Mouse (Mus musculus) ES-Bruce4 (cell line): Measurements from ENCODE around the gene Tmem138. TPM values are rescaled to one million over a fixed set of nuclear protein-coding genes. Genes with fewer than 3 reads are reported as not detected.
A peak's percentile ranks its signal among the peaks of the same experiment; 100 is the strongest.

ENCODE experiments used
- H3K27ac ChIP-seq: 2 replicates; pipeline ENCODE4 v1.5.1; 2012; ENCODE audit warnings: low read length, inconsistent platforms; ENCODE audit not compliant: insufficient read depth
- H3K27me3 ChIP-seq: 2 replicates; pipeline ENCODE4 v1.6.1; 2012; ENCODE audit warnings: mild to moderate bottlenecking, low read length, inconsistent platforms; ENCODE audit not compliant: control insufficient read depth, poor library complexity, insufficient read depth, severe bottlenecking
- H3K36me3 ChIP-seq: 2 replicates; pipeline ENCODE4 v1.6.1; 2012; ENCODE audit warnings: inconsistent platforms, mild to moderate bottlenecking, low read length, moderate library complexity; ENCODE audit not compliant: control insufficient read depth, poor library complexity, insufficient read depth, severe bottlenecking
- H3K4me1 ChIP-seq: one replicate; pipeline ENCODE4 v1.8.1; 2011; ENCODE audit warnings: low read length; ENCODE audit not compliant: control insufficient read depth, insufficient read depth
- H3K4me3 ChIP-seq: 2 replicates; pipeline ENCODE4 v1.5.1; 2011; ENCODE audit warnings: low read depth, mild to moderate bottlenecking, low read length
- H3K9ac ChIP-seq: 2 replicates; pipeline ENCODE4 v1.6.1; 2012; ENCODE audit warnings: low read depth, mild to moderate bottlenecking, inconsistent platforms; ENCODE audit not compliant: poor library complexity, severe bottlenecking
- H3K9me3 ChIP-seq: replicated peaks from 2 replicates; pipeline ENCODE4 v1.6.1; 2012; ENCODE audit warnings: mild to moderate bottlenecking, low read length, inconsistent platforms; ENCODE audit not compliant: control insufficient read depth, poor library complexity, insufficient read depth, severe bottlenecking
- CTCF ChIP-seq: IDR thresholded peaks from one replicate; pipeline ENCODE4 v1.8.1; 2011; ENCODE audit warnings: low read depth, low read length
- EP300 ChIP-seq: IDR thresholded peaks from 2 replicates; pipeline ENCODE4 v1.6.1; 2011; ENCODE audit warnings: low read depth, low read length; ENCODE audit not compliant: insufficient read depth
- POLR2A ChIP-seq: IDR thresholded peaks from one replicate; pipeline ENCODE4 v1.8.1; 2011; ENCODE audit warnings: low read length; ENCODE audit not compliant: insufficient read depth
- polyA plus RNA-seq: library from polyadenylated mRNA; stranded (reverse); fragments of >200 nt; gene quantifications from 2 replicates; pipeline ENCODE4 v1.2.4, GENCODE M21; 2011; ENCODE audit warnings: low read depth; ENCODE audit not compliant: missing spikeins, insufficient read depth, insufficient read length

Tmem138 gene
- polyA plus RNA-seq, 1 experiment: 25.3 TPM

DNA sequence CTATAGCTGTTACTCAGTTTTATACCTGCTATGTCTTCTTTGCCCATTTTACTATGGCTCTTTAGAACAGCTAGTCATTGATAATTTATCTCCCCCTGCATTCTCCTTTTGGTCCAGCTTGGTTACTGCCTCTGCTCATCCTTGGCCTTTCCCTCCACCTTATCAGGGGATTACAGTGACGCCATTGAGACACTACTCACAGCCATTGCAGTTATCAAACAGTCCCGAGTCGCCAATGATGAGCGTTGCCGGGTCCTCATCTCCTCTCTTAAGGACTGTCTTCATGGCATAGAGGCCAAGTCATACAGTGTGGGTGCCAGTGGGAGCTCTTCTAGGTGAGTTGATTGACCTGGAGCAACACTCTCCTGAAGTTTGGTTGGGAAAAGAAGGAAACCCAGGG, 37.7 kb downstream of the Tmem138 start:
- Histone ChIP-seq H3K27me3 (no peaks in the 10 kb centered on the region), H3K9me3 (no peaks in the 10 kb centered on the region), H3K9ac (no peak overlapping the region), H3K4me3 (no peak overlapping the region), H3K27ac (no peak overlapping the region), H3K36me3 (peaks cover 76% of the 10 kb centered on the region), H3K4me1 (no peaks in the 10 kb centered on the region)
- TF ChIP-seq CTCF: no peak
- no peak for TF ChIP-seq EP300
- TF ChIP-seq POLR2A: no peak

DNA sequence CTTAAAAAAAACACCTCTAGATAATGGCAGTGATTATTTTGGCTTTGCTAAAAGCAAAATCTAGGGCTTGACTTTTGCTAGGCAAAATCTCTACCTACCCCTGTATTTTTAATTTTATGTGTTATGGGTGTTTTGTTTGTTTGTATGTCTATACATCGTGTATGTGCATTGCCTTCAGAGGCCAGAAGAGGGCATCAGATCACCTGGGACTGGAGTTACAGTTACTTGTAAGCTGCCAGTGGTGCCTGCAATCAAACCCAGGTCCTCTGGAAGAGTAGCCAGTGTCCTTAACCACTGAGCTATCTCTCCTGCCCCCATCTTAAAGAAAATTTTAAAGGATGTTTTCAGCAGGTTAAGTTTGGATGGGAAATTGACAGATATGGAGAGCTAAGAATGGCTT, 47.1 kb downstream of the Tmem138 start:
- no peak overlapping the region for H3K9ac ChIP-seq
- no peak for TF ChIP-seq EP300
- TF ChIP-seq CTCF: peak; percentile 6
- no peaks in the 10 kb centered on the region for H3K27me3 ChIP-seq
- H3K36me3 ChIP-seq: peaks cover 42% of the 10 kb centered on the region
- H3K27ac ChIP-seq: no peak overlapping the region
- H3K4me3 ChIP-seq: no peak overlapping the region
- no peaks in the 10 kb centered on the region for H3K4me1 ChIP-seq
- H3K9me3 ChIP-seq: no peaks in the 10 kb centered on the region

DNA sequence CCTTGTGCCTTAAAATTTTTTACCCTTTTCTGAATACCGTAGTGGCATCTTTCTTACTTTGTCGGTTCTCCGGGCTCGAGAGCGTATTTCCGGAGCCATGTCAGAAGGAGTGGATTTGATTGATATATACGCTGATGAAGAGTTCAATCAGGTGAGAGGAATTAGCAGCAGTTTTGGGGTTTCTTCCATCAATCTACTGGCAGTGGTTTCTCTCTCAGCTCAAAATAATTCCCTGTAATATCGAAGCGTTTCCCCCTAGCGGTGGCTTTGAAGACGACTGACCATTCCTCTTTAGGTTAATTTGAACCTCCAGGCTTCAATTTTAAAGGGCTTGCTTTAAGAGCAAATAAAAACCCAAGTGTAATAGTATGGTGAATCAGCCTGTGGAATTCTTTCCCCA, 51.3 kb downstream of the Tmem138 start, which contains the start of gene Sdhaf2:
TSS of gene Sdhaf2 (minus strand) at position 233 of the 400 bp plus-strand sequence.
- H3K4me1 ChIP-seq: no peaks in the 10 kb centered on the region
- H3K4me3 ChIP-seq: peak within 1 kb of the TSS; percentile 88
- no peaks in the 10 kb centered on the region for H3K27me3 ChIP-seq
- H3K36me3 ChIP-seq: peaks cover 17% of the 10 kb centered on the region
- H3K27ac ChIP-seq: peak within 1 kb of the TSS; percentile 81
- peak within 1 kb of the TSS; percentile 98 for H3K9ac ChIP-seq
- H3K9me3 ChIP-seq: no peaks in the 10 kb centered on the region
- TF ChIP-seq EP300: no peak
- TF ChIP-seq CTCF: no peak
- TF ChIP-seq POLR2A: no peak

DNA sequence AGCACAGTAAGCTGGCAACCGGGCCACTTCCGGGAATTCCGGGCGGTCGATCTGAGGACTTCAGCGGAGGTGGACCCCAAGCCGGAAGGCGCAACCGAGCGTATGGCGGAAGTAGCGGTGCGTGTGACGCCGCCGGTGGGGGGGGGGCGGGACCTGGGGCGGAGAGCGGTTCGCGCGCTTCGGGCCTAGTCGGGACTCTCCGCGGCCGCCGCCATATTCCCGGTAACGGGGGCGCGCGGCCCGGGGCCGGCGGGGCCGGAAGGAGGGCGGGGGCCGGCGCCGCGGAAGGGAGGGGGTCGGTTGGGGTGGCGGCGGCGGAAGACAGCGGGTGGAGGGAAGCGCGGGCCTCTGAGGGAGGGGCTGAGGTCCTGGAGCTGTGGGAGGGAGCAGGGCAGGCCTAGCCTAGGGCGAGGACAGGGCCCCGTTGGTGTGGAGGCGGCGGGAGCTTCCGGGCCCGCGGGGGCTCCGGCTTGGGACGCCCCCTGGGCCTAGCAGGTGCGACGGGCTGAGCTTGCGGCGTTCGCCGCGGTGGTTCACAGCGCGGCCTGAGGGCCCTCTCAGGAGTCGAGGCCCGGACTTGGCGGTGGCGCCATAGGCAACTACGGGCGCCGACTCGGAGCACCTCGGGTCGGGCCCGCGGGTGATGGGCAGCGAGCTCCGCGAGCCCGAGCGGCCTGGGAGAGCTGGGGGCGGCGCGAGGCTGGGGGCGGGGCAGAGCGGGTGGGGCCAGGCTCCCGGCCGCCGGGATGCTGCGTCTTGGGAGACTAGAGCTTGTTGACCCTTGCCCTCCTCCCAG, 51.9 kb downstream of the Tmem138 start, which contains the start of gene Cpsf7:
TSS of gene Cpsf7 (plus strand) at position 161 of the 796 bp plus-strand sequence.
- Histone ChIP-seq H3K4me1 (no peaks in the 10 kb centered on the region), H3K9ac (peak within 1 kb of the TSS; percentile 98), H3K4me3 (peak within 1 kb of the TSS; percentile 88), H3K27me3 (no peaks in the 10 kb centered on the region), H3K27ac (peak within 1 kb of the TSS; percentile 81), H3K36me3 (peaks cover 11% of the 10 kb centered on the region; the same call in 1 of the 2 replicates), H3K9me3 (no peaks in the 10 kb centered on the region)
- no peak for TF ChIP-seq CTCF
- TF ChIP-seq POLR2A: peak; percentile 45

DNA sequence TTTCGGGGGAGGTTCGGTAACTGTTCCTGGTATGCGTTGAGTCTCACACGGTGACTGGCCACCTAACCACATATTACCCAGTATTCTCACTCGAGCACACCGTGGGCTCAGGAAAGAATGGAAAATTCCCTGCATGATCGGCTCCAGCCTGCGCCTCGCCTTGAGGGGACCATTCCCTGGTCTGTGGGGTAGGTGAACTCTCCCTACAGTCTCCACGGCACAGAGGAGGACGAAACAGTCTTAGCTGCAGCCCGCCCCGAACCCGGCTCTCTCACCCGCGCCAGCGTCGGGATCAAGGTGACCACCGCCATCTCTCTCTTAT, 52.4 kb downstream of the Tmem138 start:
- Histone ChIP-seq H3K4me3 (peak overlapping the region; percentile 73), H3K4me1 (no peaks in the 10 kb centered on the region), H3K9me3 (no peaks in the 10 kb centered on the region), H3K9ac (peak overlapping the region; percentile 98), H3K27ac (no peak overlapping the region), H3K27me3 (no peaks in the 10 kb centered on the region), H3K36me3 (peaks cover 10% of the 10 kb centered on the region; the same call in 1 of the 2 replicates)
- TF ChIP-seq EP300: no peak
- TF ChIP-seq CTCF: no peak
- TF ChIP-seq POLR2A: no peak

DNA sequence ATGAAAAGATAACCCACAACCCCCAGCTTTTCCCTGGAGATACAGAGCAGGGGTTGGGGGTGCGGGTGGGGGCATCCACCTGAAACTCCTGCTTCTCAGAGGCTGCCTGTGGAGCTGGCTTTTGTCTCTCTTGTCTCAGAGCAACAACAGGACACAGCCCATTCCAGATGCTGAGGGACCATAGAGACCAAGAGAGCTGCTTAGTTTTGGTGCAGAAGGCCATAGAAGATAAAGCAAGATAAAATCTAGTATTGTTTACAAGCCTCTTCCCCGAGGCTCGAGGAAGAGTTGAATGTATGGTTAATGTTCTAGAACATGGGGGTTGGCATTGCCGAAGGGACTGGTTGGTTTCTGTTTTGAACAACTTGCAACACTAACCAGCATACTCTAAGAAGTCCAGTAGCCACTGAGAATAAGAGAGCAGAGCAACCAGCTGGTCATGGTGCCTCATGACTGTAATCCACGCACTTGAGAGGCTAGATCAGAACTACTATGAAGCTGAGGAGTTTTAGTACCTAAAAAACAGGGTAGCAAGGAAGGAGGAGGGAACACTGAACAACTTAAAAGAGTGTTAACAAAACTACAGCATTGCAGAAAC, 53.6 kb downstream of the Tmem138 start:
- Histone ChIP-seq H3K9me3 (no peaks in the 10 kb centered on the region), H3K4me3 (no peak overlapping the region), H3K36me3 (peaks cover 6% of the 10 kb centered on the region; the same call in 1 of the 2 replicates), H3K9ac (no peak overlapping the region), H3K27ac (no peak overlapping the region), H3K4me1 (no peaks in the 10 kb centered on the region), H3K27me3 (no peaks in the 10 kb centered on the region)
- TF ChIP-seq EP300 (no peak), POLR2A (no peak), CTCF (no peak)
